Mouse (Mus musculus): ENCODE data around the gene Tex30.

DNA sequence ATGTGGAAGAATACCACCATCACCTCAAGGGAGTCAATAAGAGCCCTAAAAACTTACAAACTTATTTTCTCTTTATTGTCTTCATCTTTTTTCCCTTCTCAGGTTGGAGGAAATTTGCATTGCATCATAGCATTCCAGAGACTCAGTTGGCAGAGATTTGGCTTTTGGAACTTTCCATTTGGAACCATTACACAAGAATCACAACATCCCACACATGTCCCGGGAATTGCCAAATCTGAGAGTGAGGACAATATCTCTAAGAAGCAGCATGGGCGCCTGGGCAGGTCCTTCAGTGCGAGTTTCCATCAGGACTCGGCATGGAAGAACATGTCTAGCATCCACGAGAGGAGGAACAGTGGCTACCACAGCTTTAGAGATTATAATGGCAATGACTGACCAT lies 40.5 kb upstream of the Tex30 start:
- no peak for TF ChIP-seq POLR2A (IDR thresholded peaks at IDR 0.05; ENCODE audit: control insufficient read depth, extremely low read depth, insufficient read depth, low read length, poor library complexity)
- no peak for TF ChIP-seq CTCF (IDR thresholded peaks at IDR 0.05; ENCODE audit: borderline replicate concordance, control insufficient read depth, extremely low read depth, insufficient read depth, low read length, poor library complexity)
